Mouse (Mus musculus): ENCODE measurements at regions not wholly inside any gene's neighbourhood (a gene's known extent, or its start where the extent isn't known, plus 50 kb on each side); places are given as distances from the start of the nearest gene placed in this dataset.

- TF ChIP-seq CTCF (IDR thresholded peaks at IDR 0.05; ENCODE audit: insufficient read depth, low read length) (no peak), POLR2A (IDR thresholded peaks at IDR 0.05; ENCODE audit: borderline replicate concordance, extremely low read depth, low read depth, low read length) (no peak)
These were observed 148.0 kb upstream of the Gm5148 start for GRCm38 (mm10) chr3:37872329-37872728.

Data from lung, adult 2 months (tissue).